Mouse (Mus musculus): Measurements from ENCODE around the gene Gstcd.

- TF ChIP-seq TAL1 (IDR thresholded peaks at IDR 0.05; ENCODE audit: low read length) (no peak), GATA1 (IDR thresholded peaks at IDR 0.05; ENCODE audit: low read length) (no peak)
These were observed at the start of gene Gstcd, which contains the start of gene Ints12 for GRCm38 (mm10) chr3:133091664-133092273.

Data from erythroblast, embryonic 14.5 days (primary cell).